Mouse (Mus musculus) hindbrain, embryonic 11.5 days (tissue): ENCODE measurements around the gene Gm5767. TPM values are rescaled to one million over a fixed set of nuclear protein-coding genes. Genes with fewer than 3 reads are reported as not detected.

Source experiments
- ATAC-seq: fragments of 200-750 bp; cut with Nextera tagmentation; 2 replicates; pipeline ENCODE4 v1.8.0; 2017; ENCODE audit warnings: mild to moderate bottlenecking, moderate TSS enrichment, moderate library complexity; ENCODE audit not compliant: low FRiP score
- DNase-seq: peaks from one replicate; pipeline ENCODE4 v3.0.0-alpha.2; 2015; ENCODE audit warnings: low spot score
- H3K27ac ChIP-seq: fragments of 300-500 bp; sonication (generic); 2 replicates; pipeline ENCODE4 v1.5.1; 2014; ENCODE audit warnings: mild to moderate bottlenecking, low read depth, low read length
- H3K27me3 ChIP-seq: fragments of 300-500 bp; sonication (generic); 2 replicates; pipeline ENCODE4 v1.6.1; 2014; ENCODE audit warnings: mild to moderate bottlenecking, low read length, moderate library complexity, mixed read lengths; ENCODE audit not compliant: control insufficient read depth, insufficient read depth
- H3K36me3 ChIP-seq: fragments of 300-500 bp; sonication (generic); 2 replicates; pipeline ENCODE4 v1.6.1; 2014; ENCODE audit warnings: mild to moderate bottlenecking, low read length, moderate library complexity, mixed read lengths; ENCODE audit not compliant: control insufficient read depth, insufficient read depth
- H3K4me1 ChIP-seq: fragments of 300-500 bp; sonication (generic); replicated peaks from 2 replicates; pipeline ENCODE4 v1.6.1; 2014; ENCODE audit warnings: low read length, mixed read lengths; ENCODE audit not compliant: control insufficient read depth, insufficient read depth
- H3K4me2 ChIP-seq: fragments of 300-500 bp; sonication (generic); replicated peaks from 2 replicates; pipeline ENCODE4 v1.6.1; 2014; ENCODE audit warnings: mild to moderate bottlenecking, low read depth, low read length
- H3K4me3 ChIP-seq: fragments of 300-500 bp; sonication (generic); 2 replicates; pipeline ENCODE4 v1.5.1; 2014; ENCODE audit warnings: low read depth, low read length
- H3K9ac ChIP-seq: fragments of 300-500 bp; sonication (generic); 2 replicates; pipeline ENCODE4 v1.6.1; 2014; ENCODE audit warnings: low read depth, low read length
- H3K9me3 ChIP-seq: fragments of 300-500 bp; sonication (generic); 2 replicates; pipeline ENCODE4 v1.6.1; 2016; ENCODE audit warnings: low read length; ENCODE audit not compliant: control insufficient read depth
- WGBS: fragments of 180-500 bp; shearing (Covaris S2); extraction: QIAGEN DNeasy Blood & Tissue Kit; methylation state at CpG from one replicate; pipeline ENCODE4 v1.1.7; 2014; 5-methylcytosine and 5-hydroxymethylcytosine counted together
- polyA plus RNA-seq: library from polyadenylated mRNA; unstranded; fragments of >200 nt; fragmentation: Nextera tagmentation; extraction: Ambion mirVana; gene quantifications from 2 replicates; pipeline ENCODE4 v1.2.1, GENCODE M21; 2014

Gene Gm5767
- polyA plus RNA-seq, 1 experiment from 2014 or later = not detected

- Histone ChIP-seq H3K9me3 (no peaks in the 10 kb centered on the region), H3K4me3 (no peak overlapping the region), H3K27ac (no peak overlapping the region), H3K4me1 (no peaks in the 10 kb centered on the region), H3K4me2 (no peak overlapping the region), H3K36me3 (peaks cover 2% of the 10 kb centered on the region; the same call in 1 of the 2 replicates), H3K9ac (no peak overlapping the region), H3K27me3 (no peaks in the 10 kb centered on the region)
- 96% methylated on average over 3 of the region's 3 CpGs for WGBS
- no peak for DNase-seq
- ATAC-seq = no peak
These were observed 30.6 kb upstream of the Gm5767 start for GRCm38 (mm10) chr16:8650007-8650406.

DNA sequence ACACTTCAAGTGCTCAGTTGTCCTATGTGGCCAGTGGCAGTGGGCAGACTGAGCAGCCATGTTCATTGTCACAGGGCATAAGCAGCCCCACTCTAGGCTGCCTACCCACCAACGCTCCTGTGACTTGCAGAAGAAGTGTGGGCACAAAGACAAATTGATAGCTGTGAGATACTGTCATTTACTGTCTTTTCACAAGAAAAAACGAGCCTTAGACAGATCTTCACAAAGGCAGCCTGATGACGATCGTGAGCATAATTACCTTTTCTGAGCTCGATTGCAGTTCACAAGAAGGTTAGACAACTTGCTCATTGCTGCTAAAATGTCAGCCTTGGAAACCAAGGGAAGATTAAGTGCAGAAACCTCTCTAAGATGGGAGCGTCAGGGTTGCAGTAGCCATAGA lies 25.5 kb upstream of the Gm5767 start:
- H3K4me1 ChIP-seq = no peaks in the 10 kb centered on the region
- H3K4me3 ChIP-seq = no peak overlapping the region
- H3K9ac ChIP-seq = no peak overlapping the region
- H3K9me3 ChIP-seq = no peaks in the 10 kb centered on the region
- no peak for DNase-seq
- H3K36me3 ChIP-seq = peaks cover 5% of the 10 kb centered on the region; the same call in 1 of the 2 replicates
- H3K4me2 ChIP-seq = no peak overlapping the region
- 88% methylated on average over 6 of the region's 6 CpGs for WGBS
- H3K27me3 ChIP-seq = no peaks in the 10 kb centered on the region
- H3K27ac ChIP-seq = no peak overlapping the region
- ATAC-seq = no peak

- Histone ChIP-seq H3K4me3 (no peak overlapping the region), H3K4me1 (no peaks in the 10 kb centered on the region), H3K9ac (no peak overlapping the region), H3K27me3 (no peaks in the 10 kb centered on the region), H3K4me2 (no peak overlapping the region), H3K27ac (no peak overlapping the region), H3K36me3 (peaks cover 5% of the 10 kb centered on the region; the same call in 1 of the 2 replicates), H3K9me3 (no peaks in the 10 kb centered on the region)
- no peak for ATAC-seq
- WGBS = 87% methylated on average over 9 of the region's 9 CpGs
- DNase-seq = no peak
These were observed 25.0 kb upstream of the Gm5767 start for GRCm38 (mm10) chr16:8655599-8655998.

- WGBS = 85% methylated on average over 2 of the region's 2 CpGs
These were observed 24.3 kb upstream of the Gm5767 start for GRCm38 (mm10) chr16:8656256-8656655.

DNA sequence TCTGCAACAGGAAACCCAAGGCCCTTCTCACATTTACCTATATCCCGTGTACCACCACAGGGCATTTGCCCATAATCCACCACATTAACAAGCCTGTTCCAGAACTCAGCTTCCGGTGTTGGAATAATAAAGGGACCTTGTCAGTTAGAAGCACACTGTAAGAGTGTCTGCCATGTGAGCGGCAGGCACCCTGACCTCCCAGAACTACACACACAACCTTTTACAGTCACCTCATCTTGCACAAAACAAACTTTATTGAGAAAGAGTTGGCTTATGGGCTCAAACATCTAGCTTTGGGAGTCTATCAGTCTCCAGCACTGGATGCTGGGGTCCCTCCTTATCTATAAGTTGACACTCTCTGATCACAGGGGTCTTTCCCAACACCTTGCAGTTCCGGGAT lies 22.2 kb upstream of the Gm5767 start:
- no peak overlapping the region for H3K4me2 ChIP-seq
- H3K9me3 ChIP-seq = no peaks in the 10 kb centered on the region
- DNase-seq = no peak
- whole genome bisulfite sequencing = 85% methylated on average over 4 of the region's 4 CpGs
- ATAC-seq = no peak
- no peaks in the 10 kb centered on the region for H3K27me3 ChIP-seq
- H3K27ac ChIP-seq = no peak overlapping the region
- peaks cover 9% of the 10 kb centered on the region; the same call in 1 of the 2 replicates for H3K36me3 ChIP-seq
- H3K4me1 ChIP-seq = no peaks in the 10 kb centered on the region
- H3K4me3 ChIP-seq = no peak overlapping the region
- no peak overlapping the region for H3K9ac ChIP-seq

More at GRCm38 (mm10) chr16:8656256-8656655, 24.3 kb upstream of the Gm5767 start:
- no peak for DNase-seq
- peaks cover 5% of the 10 kb centered on the region; the same call in 1 of the 2 replicates for H3K36me3 ChIP-seq
- no peak overlapping the region for H3K27ac ChIP-seq
- no peaks in the 10 kb centered on the region for H3K9me3 ChIP-seq
- H3K9ac ChIP-seq = no peak overlapping the region
- no peaks in the 10 kb centered on the region for H3K4me1 ChIP-seq
- no peak overlapping the region for H3K4me3 ChIP-seq
- ATAC-seq = no peak
- H3K27me3 ChIP-seq = no peaks in the 10 kb centered on the region
- no peak overlapping the region for H3K4me2 ChIP-seq

DNA sequence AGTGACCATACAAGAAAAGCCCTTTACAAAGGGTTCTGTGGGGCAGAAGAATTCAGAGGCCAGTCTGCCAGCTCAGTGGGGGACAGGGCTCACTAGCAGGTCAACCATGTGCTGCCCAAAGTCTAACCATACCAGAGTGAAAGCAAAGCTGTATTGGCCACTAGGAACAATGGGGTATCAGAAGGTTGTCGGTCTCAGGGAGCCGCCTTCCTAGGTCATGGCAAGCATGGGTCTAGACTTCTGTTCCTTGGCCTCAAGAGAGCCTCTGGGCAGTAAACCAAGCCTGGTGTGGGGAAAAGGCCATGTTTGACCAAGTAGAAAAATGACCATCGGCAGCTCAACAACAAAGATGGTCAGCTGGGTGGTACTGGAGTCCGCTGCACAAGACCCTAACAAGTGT lies 21.8 kb upstream of the Gm5767 start:
- Histone ChIP-seq H3K27me3 (no peaks in the 10 kb centered on the region), H3K9ac (no peak overlapping the region), H3K36me3 (peaks cover 9% of the 10 kb centered on the region; the same call in 1 of the 2 replicates), H3K27ac (no peak overlapping the region), H3K4me3 (no peak overlapping the region), H3K9me3 (no peaks in the 10 kb centered on the region), H3K4me2 (no peak overlapping the region), H3K4me1 (no peaks in the 10 kb centered on the region)
- DNase-seq (no peak), ATAC-seq (no peak)
- WGBS = 89% methylated on average over 4 of the region's 4 CpGs

DNA sequence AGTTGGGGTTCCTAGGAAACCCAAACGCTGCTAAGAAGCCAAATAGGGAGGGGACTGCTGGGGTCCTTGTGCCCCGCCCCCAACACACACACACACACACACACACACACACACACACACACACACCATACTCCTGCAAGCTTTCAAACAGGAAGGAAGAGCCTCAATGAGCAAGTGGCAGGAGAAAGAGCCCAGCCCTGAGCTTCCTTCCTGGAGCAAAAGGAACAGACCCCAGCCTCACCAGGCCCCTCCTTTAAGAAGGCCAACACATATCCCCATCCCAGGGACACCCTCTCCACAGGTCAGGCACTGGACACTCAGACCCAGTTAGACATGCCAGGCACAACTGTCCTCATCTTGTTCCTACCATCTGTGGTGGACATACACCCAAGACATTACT lies 17.5 kb upstream of the Gm5767 start:
- Histone ChIP-seq H3K36me3 (peaks cover 9% of the 10 kb centered on the region; the same call in 1 of the 2 replicates), H3K27me3 (no peaks in the 10 kb centered on the region), H3K4me2 (no peak overlapping the region), H3K4me1 (peaks cover 6% of the 10 kb centered on the region; the same call in 1 of the 2 replicates), H3K9me3 (no peaks in the 10 kb centered on the region), H3K27ac (no peak overlapping the region), H3K4me3 (no peak overlapping the region), H3K9ac (no peak overlapping the region)
- DNase-seq = no peak
- WGBS = 76% methylated on average over 2 of the region's 2 CpGs
- ATAC-seq = no peak

DNA sequence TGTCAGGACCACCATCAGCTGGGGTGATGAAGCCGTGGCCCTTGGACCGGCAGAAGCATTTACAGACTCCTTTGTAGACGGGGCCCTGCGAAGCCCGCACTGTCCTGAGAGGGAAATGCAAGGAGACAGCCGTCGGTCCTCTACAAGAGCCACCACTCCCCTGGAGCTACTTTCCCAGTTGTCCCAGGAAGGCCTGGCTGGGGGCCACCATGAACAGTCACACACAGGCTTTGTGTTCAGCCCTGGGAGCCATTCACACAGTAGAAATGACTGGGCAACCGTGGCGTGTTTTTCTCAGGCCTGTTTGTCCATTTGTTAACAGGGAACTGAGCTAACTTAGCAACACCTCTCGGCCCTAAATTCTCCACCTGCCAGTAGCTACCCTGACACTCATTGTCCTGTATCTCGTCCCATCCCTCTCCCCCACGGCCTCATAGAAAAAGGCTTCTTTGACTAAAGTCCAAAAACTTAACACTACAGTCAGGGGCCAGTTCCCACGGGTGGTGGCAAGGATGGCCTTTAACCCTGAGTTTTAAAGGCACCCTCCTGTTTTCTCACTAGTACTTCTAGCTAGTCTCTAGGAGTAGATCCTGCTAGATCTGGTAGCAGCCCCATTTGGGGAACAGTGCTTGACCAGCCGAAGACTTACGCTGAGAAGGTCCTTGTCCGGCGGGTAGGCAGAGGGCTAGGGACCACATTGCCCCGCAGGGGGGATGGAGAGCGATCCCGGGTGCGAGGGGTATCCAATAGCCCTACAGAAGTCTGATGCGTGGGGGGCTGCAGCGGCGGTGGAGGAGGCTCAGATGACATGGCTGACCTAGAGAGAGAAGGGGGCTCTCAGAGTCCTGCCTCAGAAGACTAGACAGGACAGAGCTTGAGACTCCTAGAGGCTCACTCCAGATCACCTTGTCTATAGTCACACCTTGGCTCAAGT lies 16.7 kb upstream of the Gm5767 start:
- ATAC-seq (no peak), DNase-seq (no peak)
- Histone ChIP-seq H3K4me1 (peaks cover 6% of the 10 kb centered on the region; the same call in 1 of the 2 replicates), H3K9ac (no peak overlapping the region), H3K27ac (no peak overlapping the region), H3K27me3 (no peaks in the 10 kb centered on the region), H3K4me3 (no peak overlapping the region), H3K36me3 (peaks cover 9% of the 10 kb centered on the region; the same call in 1 of the 2 replicates), H3K9me3 (no peaks in the 10 kb centered on the region), H3K4me2 (no peak overlapping the region)
- 86% methylated on average over 24 of the region's 24 CpGs for WGBS

GRCm38 (mm10) chr16:8665367-8665766 lies 15.2 kb upstream of the Gm5767 start:
- H3K4me3 ChIP-seq = no peak overlapping the region
- peaks cover 11% of the 10 kb centered on the region; the same call in 1 of the 2 replicates for H3K4me1 ChIP-seq
- H3K9me3 ChIP-seq = no peaks in the 10 kb centered on the region
- peaks cover 3% of the 10 kb centered on the region; the same call in 1 of the 2 replicates for H3K36me3 ChIP-seq
- ATAC-seq (no peak), DNase-seq (no peak)
- H3K4me2 ChIP-seq = no peak overlapping the region
- H3K27ac ChIP-seq = no peak overlapping the region
- 89% methylated on average over 5 of the region's 5 CpGs for WGBS
- H3K9ac ChIP-seq = no peak overlapping the region
- no peaks in the 10 kb centered on the region for H3K27me3 ChIP-seq
